Mouse (Mus musculus) sigmoid colon, adult 10 weeks (tissue): ENCODE results near the gene Fabp1. TPM values are rescaled to one million over a fixed set of nuclear protein-coding genes. Genes with fewer than 3 reads are reported as not detected.

Source experiments
- polyA plus RNA-seq: library from polyadenylated mRNA; stranded (reverse); fragments of 350-450 nt; fragmentation: Illumina TruSeq; extraction: RNeasy Lipid Tissue Mini Kit (QIAGEN cat#74804); gene quantifications from one replicate; pipeline ENCODE4 v1.2.3, GENCODE M21; 2014; ENCODE audit warnings: low read depth, low replicate concordance

The Fabp1 gene
- not detected for polyA plus RNA-seq

DNA sequence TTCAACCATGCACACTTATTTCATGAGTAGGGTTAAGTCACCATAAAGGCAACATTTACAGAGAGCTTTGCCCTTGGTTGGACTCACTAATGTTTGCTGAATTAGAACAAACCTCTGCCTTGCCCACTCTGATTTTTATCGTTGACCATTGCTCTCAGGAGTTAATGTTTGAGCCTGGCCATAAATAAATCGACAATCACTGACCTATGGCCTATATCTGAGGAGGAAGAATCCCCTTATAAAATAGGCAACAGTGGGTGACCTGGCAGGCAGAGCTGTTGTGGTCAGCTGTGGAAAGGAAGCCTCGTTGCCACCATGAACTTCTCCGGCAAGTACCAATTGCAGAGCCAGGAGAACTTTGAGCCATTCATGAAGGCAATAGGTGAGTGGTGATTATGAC is at the start of gene Fabp1:
Gene Fabp1 (plus strand): TSS at position 216 of the 400 bp plus-strand sequence.

Other genes with a start within 250 kb of the Fabp1 start
- gene Foxi3, start 243.3 kb upstream of the Fabp1 start, polyA plus RNA-seq: not detected
- gene Thnsl2, start 55.4 kb upstream of the Fabp1 start, polyA plus RNA-seq: 6.7 TPM
- gene Krcc1, start 71.8 kb downstream of the Fabp1 start, polyA plus RNA-seq: 622 TPM
- gene Smyd1, start 122.4 kb downstream of the Fabp1 start, polyA plus RNA-seq: 0.47 TPM
- 0.28 TPM for gene Cd8b1, start 123.0 kb downstream of the Fabp1 start, polyA plus RNA-seq
- gene Cd8a, start 173.6 kb downstream of the Fabp1 start, polyA plus RNA-seq: 1.4 TPM
- gene Rmnd5a, start 240.8 kb downstream of the Fabp1 start, polyA plus RNA-seq: 347 TPM